Mouse (Mus musculus) kidney, adult 9 months (tissue): ENCODE data around the gene Rad9a.

Experiments used
- DNase-seq: peaks from one replicate; pipeline ENCODE4 v3.0.0; 2022

Gene Rad9a

GRCm38 (mm10) chr19:4201291-4201909 lies at the start of gene Rad9a:
TSS of gene Rad9a (minus strand) at chr19:4201662.
- DNase-seq, result peak; percentile 98

GRCm38 (mm10) chr19:4248683-4249082 lies 47.2 kb upstream of the Rad9a start:
- DNase-seq, result peak; percentile 49

- DNase-seq, result no peak
Observed at GRCm38 (mm10) chr19:4247010-4247409, 45.5 kb upstream of the Rad9a start.

GRCm38 (mm10) chr19:4244775-4245174 lies 43.3 kb upstream of the Rad9a start:
- no peak for DNase-seq

- no peak for DNase-seq
Observed at GRCm38 (mm10) chr19:4242416-4242815, 41.0 kb upstream of the Rad9a start.

- no peak for DNase-seq
Observed at GRCm38 (mm10) chr19:4240247-4240668, 38.8 kb upstream of the Rad9a start.

- DNase-seq, result no peak
Observed at GRCm38 (mm10) chr19:4234548-4234947, 33.1 kb upstream of the Rad9a start.

GRCm38 (mm10) chr19:4232651-4233050 lies 31.2 kb upstream of the Rad9a start:
- DNase-seq, result no peak

- DNase-seq, result no peak
Observed at GRCm38 (mm10) chr19:4232186-4232572, 30.7 kb upstream of the Rad9a start.

- peak; percentile 99 for DNase-seq
Observed at GRCm38 (mm10) chr19:4231253-4232185, 30.1 kb upstream of the Rad9a start, which contains the start of gene Pold4. TSS of gene Pold4 (plus strand) at chr19:4231899.

- no peak for DNase-seq
Observed at GRCm38 (mm10) chr19:4230415-4230814, 29.0 kb upstream of the Rad9a start.

GRCm38 (mm10) chr19:4229451-4230076 lies 28.1 kb upstream of the Rad9a start:
- no peak for DNase-seq

- DNase-seq, result no peak
Observed at GRCm38 (mm10) chr19:4228891-4229290, 27.4 kb upstream of the Rad9a start.

GRCm38 (mm10) chr19:4227894-4228678 lies 26.6 kb upstream of the Rad9a start:
- DNase-seq, result peak; percentile 86

- no peak for DNase-seq
Observed at GRCm38 (mm10) chr19:4227446-4227845, 26.0 kb upstream of the Rad9a start.

GRCm38 (mm10) chr19:4226779-4227178 lies 25.3 kb upstream of the Rad9a start:
- no peak for DNase-seq

GRCm38 (mm10) chr19:4222165-4222564 lies 20.7 kb upstream of the Rad9a start:
- no peak for DNase-seq

- DNase-seq, result peak; percentile 50
Observed at GRCm38 (mm10) chr19:4220957-4221743, 19.7 kb upstream of the Rad9a start.

- DNase-seq, result no peak
Observed at GRCm38 (mm10) chr19:4220416-4220815, 19.0 kb upstream of the Rad9a start.

GRCm38 (mm10) chr19:4219943-4220342 lies 18.5 kb upstream of the Rad9a start:
- DNase-seq, result no peak

- DNase-seq, result no peak
Observed at GRCm38 (mm10) chr19:4218784-4219183, 17.3 kb upstream of the Rad9a start.

- no peak for DNase-seq
Observed at GRCm38 (mm10) chr19:4218293-4218692, 16.8 kb upstream of the Rad9a start.
